In genomic region chr19:44418945-44419344, GRCm38 (mm10) we compare ENCODE assay signal across 8 mouse cellular contexts. TPM values are rescaled to one million over a fixed set of nuclear protein-coding genes. Genes with fewer than 3 reads are reported as not detected.
DNase-seq lines count a peak whose midpoint lies in the region; ATAC-seq and TF ChIP-seq lines count a peak whose summit lies in the region.

No protein-coding gene starts in this region.

- H3K27me3 ChIP-seq in forebrain, embryonic 13.5 days: 0 out of 2 replicates have a peak, but pooled peaks cover 4% of the 10 kb centered on the region
- H3K27me3 ChIP-seq in limb, embryonic 11.5 days (ENCODE audit: control insufficient read depth, insufficient read depth, low read length): no peaks in the 10 kb centered on the region
- H3K27me3 ChIP-seq in neural tube, embryonic 13.5 days: no peaks in the 10 kb centered on the region
- no peaks in the 10 kb centered on the region for H3K27me3 ChIP-seq in testis, adult 2 months (ENCODE audit: control insufficient read depth, insufficient read depth, low read length)

- peak; percentile 8; the same call in 1 of the 2 replicates for ATAC-seq in forebrain, embryonic 13.5 days
- ATAC-seq in limb, embryonic 11.5 days (ENCODE audit: insufficient number of reproducible peaks, low FRiP score, low TSS enrichment, low read depth): peak; percentile 51; the same call in 1 of the 2 replicates
- ATAC-seq in neural tube, embryonic 13.5 days (ENCODE audit: low read depth): peak; percentile 43; the same call in 1 of the 2 replicates

- H3K4me1 ChIP-seq in forebrain, embryonic 13.5 days: no peaks in the 10 kb centered on the region
- H3K4me1 ChIP-seq in limb, embryonic 11.5 days (ENCODE audit: control insufficient read depth, insufficient read depth, low read length): no peaks in the 10 kb centered on the region
- H3K4me1 ChIP-seq in neural tube, embryonic 13.5 days (replicated peaks): no peaks in the 10 kb centered on the region
- peaks cover 2% of the 10 kb centered on the region; the same call in 1 of the 2 replicates for H3K4me1 ChIP-seq in testis, adult 2 months (ENCODE audit: control insufficient read depth, insufficient read depth, low read length)

- H3K4me2 ChIP-seq in forebrain, embryonic 13.5 days: no peak overlapping the region
- H3K4me2 ChIP-seq in limb, embryonic 11.5 days (ENCODE audit: low read depth, severe bottlenecking): no peak overlapping the region
- no peak overlapping the region for H3K4me2 ChIP-seq in neural tube, embryonic 13.5 days

- no peaks in the 10 kb centered on the region for H3K36me3 ChIP-seq in forebrain, embryonic 13.5 days (ENCODE audit: poor library complexity, severe bottlenecking)
- H3K36me3 ChIP-seq in limb, embryonic 11.5 days (ENCODE audit: control insufficient read depth, insufficient read depth, low read length): no peaks in the 10 kb centered on the region
- no peaks in the 10 kb centered on the region for H3K36me3 ChIP-seq in neural tube, embryonic 13.5 days
- no peaks in the 10 kb centered on the region for H3K36me3 ChIP-seq in testis, adult 2 months (ENCODE audit: control insufficient read depth, insufficient read depth, low read length)

- TF ChIP-seq CTCF in testis, adult 2 months (IDR thresholded peaks at IDR 0.05; ENCODE audit: control insufficient read depth, insufficient read depth, insufficient replicate concordance, low read depth, low read length): peak; percentile 90; the same call in 1 of the 2 replicates

- TF ChIP-seq POLR2A in testis, adult 2 months (IDR thresholded peaks at IDR 0.05; ENCODE audit: control insufficient read depth, low read depth, low read length): no peak

- WGBS in forebrain, embryonic 13.5 days: 18% methylated on average over 4 of the region's 4 CpGs
- WGBS in limb, embryonic 11.5 days: 22% methylated on average over 4 of the region's 4 CpGs
- 19% methylated on average over 4 of the region's 4 CpGs for WGBS in neural tube, embryonic 13.5 days

- H3K9me3 ChIP-seq in forebrain, embryonic 13.5 days (replicated peaks): no peaks in the 10 kb centered on the region
- no peaks in the 10 kb centered on the region for H3K9me3 ChIP-seq in limb, embryonic 11.5 days (ENCODE audit: control insufficient read depth, low read length)
- no peaks in the 10 kb centered on the region for H3K9me3 ChIP-seq in neural tube, embryonic 13.5 days

- no peak overlapping the region for H3K9ac ChIP-seq in forebrain, embryonic 13.5 days
- no peak overlapping the region for H3K9ac ChIP-seq in limb, embryonic 11.5 days (ENCODE audit: low read length)
- H3K9ac ChIP-seq in neural tube, embryonic 13.5 days: no peak overlapping the region

- DNase-seq in layer of hippocampus, adult 11-12 months (ENCODE audit: low spot score): peak; percentile 80
- DNase-seq in layer of hippocampus, adult 9-11 months: no peak
- DNase-seq in c-Kit-positive CD71-positive TER-119-positive erythroid progenitor cells, embryonic 14.5 days (ENCODE audit: low spot score): peak; percentile 73
- DNase-seq in kidney, adult 11 months: peak; percentile 36
- peak; percentile 88 for DNase-seq in limb, embryonic 11.5 days (ENCODE audit: low spot score)

- H3K4me3 ChIP-seq in forebrain, embryonic 13.5 days: no peak overlapping the region
- no peak overlapping the region for H3K4me3 ChIP-seq in limb, embryonic 11.5 days (ENCODE audit: low read depth, low read length)
- no peak overlapping the region for H3K4me3 ChIP-seq in neural tube, embryonic 13.5 days
- no peak overlapping the region for H3K4me3 ChIP-seq in testis, adult 2 months (ENCODE audit: control insufficient read depth, low read depth, low read length)

- no peak overlapping the region for H3K27ac ChIP-seq in forebrain, embryonic 13.5 days
- no peak overlapping the region for H3K27ac ChIP-seq in limb, embryonic 11.5 days (replicated peaks; ENCODE audit: low read depth, low read length)
- H3K27ac ChIP-seq in neural tube, embryonic 13.5 days (replicated peaks): no peak overlapping the region
- no peak overlapping the region for H3K27ac ChIP-seq in testis, adult 2 months (ENCODE audit: control insufficient read depth, insufficient read depth, low read depth, low read length)

RNA-seq across cellular contexts. Expression of gene Scd1, which starts 11.3 kb away (rescaled TPM):
- polyA plus RNA-seq in forebrain, embryonic 13.5 days (2015; fragmentation: Nextera tagmentation; extraction: Ambion mirVana): 3.0 and 4.5 TPM in 2 replicates
- polyA plus RNA-seq in limb, embryonic 11.5 days (2014; fragmentation: Nextera tagmentation; extraction: Ambion mirVana): 16.7 and 18.6 TPM in 2 replicates
- 5.2 and 5.8 TPM in 2 replicates for polyA plus RNA-seq in neural tube, embryonic 13.5 days (2015; fragmentation: Nextera tagmentation; extraction: Ambion mirVana)
- polyA plus RNA-seq in testis, adult 2 months (2012; rRNA removed): 14.6 and 32.0 TPM in 2 replicates
